Mouse (Mus musculus): ENCODE data around the gene Zfp428.

DNA sequence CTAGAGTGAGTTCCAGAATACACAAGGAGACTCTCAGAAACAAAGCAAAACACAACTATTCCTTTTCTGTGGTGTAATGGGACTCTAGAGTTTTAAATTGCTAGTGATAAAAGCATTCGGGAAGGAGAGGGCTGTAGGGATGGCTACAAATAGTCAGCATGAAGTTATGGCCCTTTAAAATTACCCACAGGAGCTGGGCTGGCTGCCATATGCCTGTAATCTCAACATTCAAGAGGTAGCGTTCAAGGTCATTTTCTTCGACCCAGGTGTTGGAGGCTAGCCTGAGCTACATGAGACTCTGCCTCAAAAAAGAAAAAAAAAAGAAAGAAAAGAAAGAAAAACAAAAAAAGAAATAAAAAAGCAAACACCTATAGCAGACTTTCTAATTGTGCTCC is 744 bp upstream of the Zfp428 start:
- TF ChIP-seq POLR2A (IDR thresholded peaks at IDR 0.05; ENCODE audit: extremely low read depth, insufficient read depth, low read length) (no peak), CTCF (IDR thresholded peaks at IDR 0.05; ENCODE audit: extremely low read depth, insufficient read depth, low read length) (no peak)

Data from cortical plate, adult 2 months (tissue).